Mouse (Mus musculus): ENCODE data around the gene Cap2. TPM values are rescaled to one million over a fixed set of nuclear protein-coding genes. Genes with fewer than 3 reads are reported as not detected.
A peak's percentile ranks its signal among the peaks of the same experiment; 100 is the strongest.

The Cap2 gene
- 5.7 TPM in 2 replicates for polyA plus RNA-seq (2014; fragmentation: Nextera tagmentation; extraction: Ambion mirVana)

DNA sequence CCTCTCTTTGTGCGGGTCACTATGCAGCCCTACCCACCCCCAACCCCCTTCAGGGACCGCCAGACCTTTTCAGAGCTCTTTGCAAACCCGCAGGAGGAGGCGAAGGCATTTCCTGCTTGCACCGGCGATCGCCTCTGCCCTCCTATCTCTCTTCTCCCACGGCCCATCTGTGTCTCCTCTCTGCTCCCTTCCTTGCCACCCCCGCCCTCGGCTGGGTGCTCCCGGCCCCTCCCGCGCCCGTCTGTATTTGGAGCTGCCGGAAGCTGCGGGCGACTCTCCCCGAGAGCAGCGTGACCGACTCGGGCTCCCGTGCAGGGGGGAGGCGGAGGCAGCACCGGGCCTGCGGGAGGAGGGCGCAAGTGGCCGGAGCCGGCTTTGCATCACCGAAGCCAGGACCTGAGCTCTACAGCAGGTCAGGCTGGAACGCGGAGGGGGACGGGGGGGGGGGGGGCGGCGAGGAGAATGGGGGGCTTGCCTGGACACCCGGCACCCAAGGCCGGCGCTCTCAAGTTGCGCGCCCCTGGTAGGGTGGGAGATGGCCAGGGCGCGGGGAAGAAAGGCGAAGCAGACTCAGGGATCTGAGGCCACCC is at the start of gene Cap2:
Cap2 (plus strand) TSS at position 49 of the 590 bp plus-strand sequence.
- H3K4me1 ChIP-seq (ENCODE audit: control insufficient read depth, insufficient read depth, low read length), result 0 out of 2 replicates have a peak, but pooled peaks cover 6% of the 10 kb centered on the region
- peak; percentile 70 for ATAC-seq (ENCODE audit: low read depth)
- no peaks in the 10 kb centered on the region for H3K9me3 ChIP-seq (ENCODE audit: control insufficient read depth, low read length)
- peak within 1 kb of the TSS; percentile 48 for H3K4me3 ChIP-seq (ENCODE audit: low read depth, low read length)
- no peak within 1 kb of the TSS for H3K27ac ChIP-seq (ENCODE audit: low read depth, low read length)
- H3K36me3 ChIP-seq (ENCODE audit: control insufficient read depth, insufficient read depth, low read length), result no peaks in the 10 kb centered on the region
- H3K4me2 ChIP-seq (ENCODE audit: low read depth, low read length), result peak within 1 kb of the TSS; percentile 91
- WGBS, result under 1% methylated on average over 37 of the region's 42 CpGs
- 0 out of 2 replicates have a peak, but pooled peaks cover 3% of the 10 kb centered on the region for H3K27me3 ChIP-seq (ENCODE audit: control insufficient read depth, insufficient read depth, low read length)
- peak within 1 kb of the TSS; percentile 46 for H3K9ac ChIP-seq (replicated peaks; ENCODE audit: low read depth, low read length)

DNA sequence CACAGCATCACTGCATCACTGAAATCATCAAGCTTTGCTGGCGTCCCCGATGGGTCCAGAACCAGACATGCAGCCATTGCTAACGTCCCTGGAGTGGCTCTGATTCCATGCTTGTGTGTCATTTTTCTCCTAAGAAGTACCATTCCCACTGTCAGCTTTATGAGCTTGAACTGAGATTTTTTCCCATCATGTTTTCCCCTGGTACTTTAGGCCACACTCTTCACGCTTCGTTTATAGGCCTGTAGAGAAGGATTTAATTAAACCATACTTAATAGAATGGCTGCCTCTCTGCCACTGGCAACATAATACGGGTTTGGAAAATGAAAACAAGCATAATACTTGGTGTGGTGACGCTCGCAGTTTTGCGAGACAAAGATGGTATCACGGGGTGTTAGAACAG is 42.1 kb upstream of the Cap2 start:
- ATAC-seq (ENCODE audit: low read depth), result peak; percentile 54; the same call in 1 of the 2 replicates
- no peaks in the 10 kb centered on the region for H3K9me3 ChIP-seq (ENCODE audit: control insufficient read depth, low read length)
- H3K4me3 ChIP-seq (ENCODE audit: low read depth, low read length), result no peak overlapping the region
- H3K27me3 ChIP-seq (ENCODE audit: control insufficient read depth, insufficient read depth, low read length), result no peaks in the 10 kb centered on the region
- WGBS, result 37% methylated on average over 10 of the region's 10 CpGs
- no peak overlapping the region for H3K4me2 ChIP-seq (ENCODE audit: low read depth, low read length)
- H3K9ac ChIP-seq (replicated peaks; ENCODE audit: low read depth, low read length), result no peak overlapping the region
- no peak overlapping the region for H3K27ac ChIP-seq (ENCODE audit: low read depth, low read length)
- no peaks in the 10 kb centered on the region for H3K4me1 ChIP-seq (ENCODE audit: control insufficient read depth, insufficient read depth, low read length)
- H3K36me3 ChIP-seq (ENCODE audit: control insufficient read depth, insufficient read depth, low read length), result no peaks in the 10 kb centered on the region

DNA sequence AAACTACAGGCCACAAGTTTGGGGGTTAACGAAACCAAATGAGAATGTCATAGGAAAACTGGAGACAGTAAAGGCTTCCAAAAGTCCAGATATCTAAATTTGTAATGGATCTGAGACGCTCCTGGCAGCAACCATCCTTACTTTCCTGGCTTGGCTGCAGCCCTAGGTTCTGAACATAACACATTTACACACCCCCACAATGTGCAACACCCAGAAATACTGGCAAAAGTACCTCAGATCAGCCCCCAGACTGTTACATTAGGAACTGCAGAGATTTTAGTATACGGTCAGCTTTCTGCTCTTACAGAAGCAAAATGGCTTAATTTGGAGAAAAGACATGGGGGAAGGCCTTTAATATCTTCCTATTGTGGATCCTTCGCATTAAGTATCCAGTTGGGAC is 39.4 kb upstream of the Cap2 start:
- H3K4me2 ChIP-seq (ENCODE audit: low read depth, low read length), result no peak overlapping the region
- no peaks in the 10 kb centered on the region for H3K4me1 ChIP-seq (ENCODE audit: control insufficient read depth, insufficient read depth, low read length)
- no peak overlapping the region for H3K27ac ChIP-seq (ENCODE audit: low read depth, low read length)
- H3K36me3 ChIP-seq (ENCODE audit: control insufficient read depth, insufficient read depth, low read length), result no peaks in the 10 kb centered on the region
- H3K9ac ChIP-seq (replicated peaks; ENCODE audit: low read depth, low read length), result no peak overlapping the region
- ATAC-seq (ENCODE audit: low read depth), result no peak
- H3K4me3 ChIP-seq (ENCODE audit: low read depth, low read length), result no peak overlapping the region
- no peaks in the 10 kb centered on the region for H3K27me3 ChIP-seq (ENCODE audit: control insufficient read depth, insufficient read depth, low read length)
- H3K9me3 ChIP-seq (ENCODE audit: control insufficient read depth, low read length), result no peaks in the 10 kb centered on the region
- 87% methylated on average over 4 of the region's 4 CpGs for WGBS

DNA sequence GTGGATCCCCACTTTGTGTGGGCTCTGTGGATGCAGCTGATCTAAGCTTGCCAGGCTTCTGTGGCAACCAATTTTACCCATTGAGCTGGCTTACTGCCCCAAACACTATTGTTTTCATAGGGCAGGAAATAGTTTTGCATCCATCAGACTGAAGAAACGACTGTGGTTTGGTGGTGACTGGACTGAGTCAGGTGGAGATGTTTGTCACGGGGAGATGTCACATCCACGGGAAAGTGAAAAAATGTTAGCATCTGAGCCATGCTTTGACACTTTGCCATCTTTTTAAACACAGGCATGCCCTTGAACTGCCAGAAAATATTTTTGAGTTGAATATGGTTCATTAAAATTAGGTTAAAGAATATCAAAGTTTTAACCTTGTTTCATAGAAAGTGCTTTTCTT is 37.9 kb upstream of the Cap2 start:
- no peaks in the 10 kb centered on the region for H3K4me1 ChIP-seq (ENCODE audit: control insufficient read depth, insufficient read depth, low read length)
- H3K4me3 ChIP-seq (ENCODE audit: low read depth, low read length), result no peak overlapping the region
- no peak for ATAC-seq (ENCODE audit: low read depth)
- no peak overlapping the region for H3K9ac ChIP-seq (replicated peaks; ENCODE audit: low read depth, low read length)
- WGBS, result 73% methylated on average over 3 of the region's 3 CpGs
- H3K4me2 ChIP-seq (ENCODE audit: low read depth, low read length), result no peak overlapping the region
- no peaks in the 10 kb centered on the region for H3K36me3 ChIP-seq (ENCODE audit: control insufficient read depth, insufficient read depth, low read length)
- H3K27ac ChIP-seq (ENCODE audit: low read depth, low read length), result no peak overlapping the region
- no peaks in the 10 kb centered on the region for H3K9me3 ChIP-seq (ENCODE audit: control insufficient read depth, low read length)
- H3K27me3 ChIP-seq (ENCODE audit: control insufficient read depth, insufficient read depth, low read length), result no peaks in the 10 kb centered on the region

DNA sequence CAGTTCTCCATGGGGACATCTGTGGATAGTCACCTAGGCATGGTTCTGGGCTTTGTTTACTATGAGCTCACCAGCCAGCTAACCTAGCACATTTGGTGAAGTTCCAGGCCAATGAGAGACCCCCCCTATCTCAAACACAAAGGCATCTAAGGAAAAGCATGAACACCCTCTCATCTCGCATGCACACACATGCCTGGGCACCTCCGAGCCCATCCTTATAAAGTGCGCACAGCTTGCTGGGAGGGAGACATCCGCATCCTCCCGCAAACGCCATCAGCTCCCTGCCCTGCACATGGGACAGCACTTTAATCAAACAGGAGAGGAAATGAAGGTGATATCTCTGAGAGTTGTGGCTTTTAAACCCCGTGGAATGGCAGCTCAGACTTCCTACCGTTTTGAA is 33.4 kb upstream of the Cap2 start:
- no peak overlapping the region for H3K4me3 ChIP-seq (ENCODE audit: low read depth, low read length)
- 70% methylated on average over 8 of the region's 8 CpGs for WGBS
- no peak overlapping the region for H3K27ac ChIP-seq (ENCODE audit: low read depth, low read length)
- ATAC-seq (ENCODE audit: low read depth), result no peak
- H3K4me1 ChIP-seq (ENCODE audit: control insufficient read depth, insufficient read depth, low read length), result no peaks in the 10 kb centered on the region
- H3K27me3 ChIP-seq (ENCODE audit: control insufficient read depth, insufficient read depth, low read length), result no peaks in the 10 kb centered on the region
- no peak overlapping the region for H3K4me2 ChIP-seq (ENCODE audit: low read depth, low read length)
- no peak overlapping the region for H3K9ac ChIP-seq (replicated peaks; ENCODE audit: low read depth, low read length)
- H3K9me3 ChIP-seq (ENCODE audit: control insufficient read depth, low read length), result no peaks in the 10 kb centered on the region
- no peaks in the 10 kb centered on the region for H3K36me3 ChIP-seq (ENCODE audit: control insufficient read depth, insufficient read depth, low read length)

DNA sequence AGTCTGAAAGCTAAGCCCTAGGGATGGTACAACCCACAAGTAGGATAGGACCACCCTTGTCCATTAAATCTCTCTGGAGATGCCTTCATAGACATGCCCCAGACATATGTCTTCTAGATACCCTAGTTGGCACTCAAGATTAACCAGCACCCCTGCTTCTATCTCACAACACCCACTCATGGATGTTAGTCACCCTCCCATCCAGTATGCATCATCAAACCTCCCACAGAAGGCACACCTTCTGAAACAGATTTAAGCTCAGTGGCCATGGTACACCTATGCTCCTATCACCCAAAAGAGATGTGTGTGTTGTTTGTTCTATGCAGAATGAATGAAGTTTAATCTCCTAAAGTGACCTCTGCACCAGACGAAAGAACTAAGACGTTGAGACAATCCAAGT is 32.1 kb upstream of the Cap2 start:
- no peaks in the 10 kb centered on the region for H3K4me1 ChIP-seq (ENCODE audit: control insufficient read depth, insufficient read depth, low read length)
- no peak overlapping the region for H3K9ac ChIP-seq (replicated peaks; ENCODE audit: low read depth, low read length)

DNA sequence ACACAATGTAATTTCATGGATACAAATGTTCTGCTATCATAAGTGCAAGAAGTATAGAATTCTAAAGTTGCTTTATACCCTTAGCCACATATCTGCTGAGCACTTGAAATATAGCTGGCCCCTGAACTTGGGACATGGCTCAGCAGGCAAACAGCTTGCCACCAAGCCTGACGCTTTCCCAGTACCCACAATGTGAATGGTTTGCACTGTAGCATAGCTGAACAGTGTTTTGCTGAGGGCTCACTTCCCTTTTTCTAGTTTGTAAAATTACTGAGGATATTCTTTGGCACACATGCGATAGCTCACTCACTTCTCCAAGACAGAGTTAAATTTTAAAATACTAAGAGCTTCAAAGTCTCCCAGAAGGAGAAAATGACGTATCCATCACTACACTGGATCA is 20.4 kb upstream of the Cap2 start:
- H3K9me3 ChIP-seq (ENCODE audit: control insufficient read depth, low read length), result no peaks in the 10 kb centered on the region
- H3K4me2 ChIP-seq (ENCODE audit: low read depth, low read length), result no peak overlapping the region
- no peaks in the 10 kb centered on the region for H3K36me3 ChIP-seq (ENCODE audit: control insufficient read depth, insufficient read depth, low read length)
- ATAC-seq (ENCODE audit: low read depth), result no peak
- WGBS, result 61% methylated on average over 3 of the region's 3 CpGs
- H3K27me3 ChIP-seq (ENCODE audit: control insufficient read depth, insufficient read depth, low read length), result no peaks in the 10 kb centered on the region
- H3K9ac ChIP-seq (replicated peaks; ENCODE audit: low read depth, low read length), result no peak overlapping the region
- no peak overlapping the region for H3K27ac ChIP-seq (ENCODE audit: low read depth, low read length)
- H3K4me3 ChIP-seq (ENCODE audit: low read depth, low read length), result no peak overlapping the region
- H3K4me1 ChIP-seq (ENCODE audit: control insufficient read depth, insufficient read depth, low read length), result no peaks in the 10 kb centered on the region

More for the DNA sequence above, 32.1 kb upstream of the Cap2 start:
- ATAC-seq (ENCODE audit: low read depth), result no peak
- no peaks in the 10 kb centered on the region for H3K36me3 ChIP-seq (ENCODE audit: control insufficient read depth, insufficient read depth, low read length)
- H3K9me3 ChIP-seq (ENCODE audit: control insufficient read depth, low read length), result no peaks in the 10 kb centered on the region
- H3K27me3 ChIP-seq (ENCODE audit: control insufficient read depth, insufficient read depth, low read length), result no peaks in the 10 kb centered on the region
- no peak overlapping the region for H3K4me2 ChIP-seq (ENCODE audit: low read depth, low read length)
- 93% methylated on average over 2 of the region's 2 CpGs for WGBS
- H3K27ac ChIP-seq (ENCODE audit: low read depth, low read length), result no peak overlapping the region
- H3K4me3 ChIP-seq (ENCODE audit: low read depth, low read length), result no peak overlapping the region

DNA sequence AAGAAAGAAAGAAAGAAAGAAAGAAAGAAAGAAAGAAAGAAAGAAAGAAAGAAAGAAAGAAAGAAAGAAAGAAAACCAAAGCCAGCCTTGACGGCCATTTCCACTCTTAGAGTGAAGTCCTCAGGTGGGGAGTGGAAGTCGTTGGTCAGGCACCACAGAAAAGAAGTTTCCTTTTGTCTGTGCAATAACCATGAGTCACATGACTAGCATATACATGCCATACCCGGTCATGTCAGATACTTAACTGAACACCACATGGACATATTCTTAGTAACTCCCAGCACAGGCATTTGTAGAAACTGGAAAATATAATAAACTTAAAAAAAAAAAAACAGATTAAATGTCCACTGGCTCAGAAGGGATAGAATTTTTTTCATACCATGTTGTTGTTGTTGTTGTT is 16.0 kb upstream of the Cap2 start:
- no peak for ATAC-seq (ENCODE audit: low read depth)
- Histone ChIP-seq H3K9me3 (ENCODE audit: control insufficient read depth, low read length) (no peaks in the 10 kb centered on the region), H3K9ac (replicated peaks; ENCODE audit: low read depth, low read length) (no peak overlapping the region), H3K27ac (ENCODE audit: low read depth, low read length) (no peak overlapping the region), H3K4me2 (ENCODE audit: low read depth, low read length) (no peak overlapping the region), H3K27me3 (ENCODE audit: control insufficient read depth, insufficient read depth, low read length) (no peaks in the 10 kb centered on the region), H3K4me1 (ENCODE audit: control insufficient read depth, insufficient read depth, low read length) (no peaks in the 10 kb centered on the region), H3K36me3 (ENCODE audit: control insufficient read depth, insufficient read depth, low read length) (no peaks in the 10 kb centered on the region), H3K4me3 (ENCODE audit: low read depth, low read length) (no peak overlapping the region)
- WGBS, result 88% methylated on average over 3 of the region's 3 CpGs

DNA sequence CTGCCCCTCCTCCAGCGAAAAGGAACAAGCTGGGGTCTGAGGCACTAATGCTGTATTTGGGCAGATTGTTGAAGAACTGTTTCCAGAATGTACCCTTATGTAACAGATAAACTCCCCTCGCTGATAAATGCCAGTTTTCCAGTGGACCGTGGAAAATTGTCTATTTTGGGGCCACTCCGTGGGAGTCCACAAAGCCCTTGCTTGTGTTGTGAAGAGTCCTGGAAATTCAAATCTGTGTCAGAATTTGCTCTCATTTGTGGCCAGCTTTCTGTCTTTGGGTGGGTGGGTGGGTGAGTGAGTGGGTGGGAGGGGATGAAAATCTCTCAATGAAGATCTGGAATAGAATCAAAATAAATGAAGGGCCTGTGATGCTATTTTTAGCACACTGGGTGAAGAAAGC is 13.5 kb upstream of the Cap2 start:
- H3K9me3 ChIP-seq (ENCODE audit: control insufficient read depth, low read length), result no peaks in the 10 kb centered on the region
- no peak for ATAC-seq (ENCODE audit: low read depth)
- H3K4me2 ChIP-seq (ENCODE audit: low read depth, low read length), result no peak overlapping the region
- H3K36me3 ChIP-seq (ENCODE audit: control insufficient read depth, insufficient read depth, low read length), result no peaks in the 10 kb centered on the region
- H3K27me3 ChIP-seq (ENCODE audit: control insufficient read depth, insufficient read depth, low read length), result no peaks in the 10 kb centered on the region
- no peaks in the 10 kb centered on the region for H3K4me1 ChIP-seq (ENCODE audit: control insufficient read depth, insufficient read depth, low read length)
- 77% methylated on average over 4 of the region's 4 CpGs for WGBS
- no peak overlapping the region for H3K27ac ChIP-seq (ENCODE audit: low read depth, low read length)
- no peak overlapping the region for H3K4me3 ChIP-seq (ENCODE audit: low read depth, low read length)
- no peak overlapping the region for H3K9ac ChIP-seq (replicated peaks; ENCODE audit: low read depth, low read length)

Measured in neural tube, embryonic 14.5 days (tissue).